Mouse (Mus musculus) left cerebral cortex, adult 9 months (tissue): ENCODE results near the gene Asrgl1.

Source experiments
- DNase-seq, 2 experiments: peaks; one replicate each; pipeline ENCODE4 v3.0.0; 2022; ENCODE audit warnings: low spot score in 2 of 2

The Asrgl1 gene

GRCm38 (mm10) chr19:9071456-9072156, 63.8 kb downstream of the Asrgl1 start:
- peak in 1 of 2 experiments; percentile 38 for DNase-seq

- no peak for DNase-seq
Measured at GRCm38 (mm10) chr19:9070316-9070715, 65.1 kb downstream of the Asrgl1 start.

GRCm38 (mm10) chr19:9069687-9070307, 65.6 kb downstream of the Asrgl1 start:
- peak in 1 of 2 experiments; percentile 31 for DNase-seq

GRCm38 (mm10) chr19:9067292-9067691, 68.1 kb downstream of the Asrgl1 start:
- no peak for DNase-seq

- DNase-seq = peak in 1 of 2 experiments; percentile 42
Measured at GRCm38 (mm10) chr19:9065621-9066561, 69.5 kb downstream of the Asrgl1 start.

GRCm38 (mm10) chr19:9063831-9064230, 71.6 kb downstream of the Asrgl1 start:
- no peak for DNase-seq

GRCm38 (mm10) chr19:9062822-9063221, 72.6 kb downstream of the Asrgl1 start:
- DNase-seq = no peak

- DNase-seq = no peak
Measured at GRCm38 (mm10) chr19:9061221-9061893, 74.1 kb downstream of the Asrgl1 start.

- no peak for DNase-seq
Measured at GRCm38 (mm10) chr19:9060103-9060502, 75.3 kb downstream of the Asrgl1 start.
